Mouse (Mus musculus) frontal cortex, adult 2 months (tissue): ENCODE results near the gene Lhx6. TPM values are rescaled to one million over a fixed set of nuclear protein-coding genes. Genes with fewer than 3 reads are reported as not detected.
"Not testable (repeated sequence)": the region's sequence is repeated elsewhere in the genome, so short reads cannot be mapped to it uniquely, and the experiment has no call there.

Source experiments
- DNase-seq, 2 experiments: peaks; one replicate each; pipeline ENCODE4 v3.0.0; 2022; ENCODE audit warnings: low spot score in 1 of 2; ENCODE audit errors: extremely low spot score in 1 of 2
- polyA plus RNA-seq: library from polyadenylated mRNA; depleted of rRNA; stranded (reverse); fragments of >200 nt; gene quantifications from 2 replicates; pipeline ENCODE4 v1.2.3, GENCODE M21; 2012; rRNA removed

The Lhx6 gene
- polyA plus RNA-seq, result 4.9 and 6.8 TPM in 2 replicates

GRCm38 (mm10) chr2:36104956-36105741 lies at the start of gene Lhx6:
Lhx6 (minus strand) TSS chr2:36105408.
- DNase-seq, result no peak

GRCm38 (mm10) chr2:36152401-36152800 lies 47.2 kb upstream of the Lhx6 start:
- not testable (repeated sequence) for DNase-seq

- DNase-seq, result no peak
These were observed 43.7 kb upstream of the Lhx6 start for GRCm38 (mm10) chr2:36148876-36149365.

- DNase-seq, result no peak
These were observed 33.9 kb upstream of the Lhx6 start for GRCm38 (mm10) chr2:36139096-36139495.

- DNase-seq, result peak; percentile 81 to 93
These were observed 31.2 kb upstream of the Lhx6 start, which contains the start of the genes Mrrf and Rbm18 for GRCm38 (mm10) chr2:36136300-36136941. Mrrf (plus strand) TSS chr2:36136389. Rbm18 (minus strand) TSS chr2:36136773.

- no peak for DNase-seq
These were observed 30.7 kb upstream of the Lhx6 start for GRCm38 (mm10) chr2:36135887-36136286.

- DNase-seq, result no peak
These were observed 23.8 kb upstream of the Lhx6 start for GRCm38 (mm10) chr2:36129051-36129450.

GRCm38 (mm10) chr2:36127973-36128372 lies 22.8 kb upstream of the Lhx6 start:
- no peak for DNase-seq

- DNase-seq, result no peak
These were observed 21.7 kb upstream of the Lhx6 start for GRCm38 (mm10) chr2:36126795-36127429.

- no peak for DNase-seq
These were observed 7.4 kb upstream of the Lhx6 start for GRCm38 (mm10) chr2:36112632-36113031.

GRCm38 (mm10) chr2:36108615-36109014 lies 3.4 kb upstream of the Lhx6 start:
- no peak for DNase-seq

GRCm38 (mm10) chr2:36104436-36104955 lies 712 bp downstream of the Lhx6 start:
- no peak for DNase-seq

GRCm38 (mm10) chr2:36103555-36104367 lies 1.4 kb downstream of the Lhx6 start:
- DNase-seq, result no peak

GRCm38 (mm10) chr2:36103069-36103554 lies 2.1 kb downstream of the Lhx6 start:
- no peak for DNase-seq

- no peak for DNase-seq
These were observed 2.7 kb downstream of the Lhx6 start for GRCm38 (mm10) chr2:36102559-36102946.

GRCm38 (mm10) chr2:36101866-36102558 lies 3.2 kb downstream of the Lhx6 start:
- no peak for DNase-seq

- DNase-seq, result no peak
These were observed 5.5 kb downstream of the Lhx6 start for GRCm38 (mm10) chr2:36099739-36100138.

GRCm38 (mm10) chr2:36098021-36098420 lies 7.2 kb downstream of the Lhx6 start:
- DNase-seq, result no peak

GRCm38 (mm10) chr2:36097129-36097815 lies 7.9 kb downstream of the Lhx6 start:
- DNase-seq, result no peak
